Mouse (Mus musculus) stomach, embryonic 14.5 days (tissue): ENCODE measurements at regions not wholly inside any gene's neighbourhood (a gene's known extent, or its start where the extent isn't known, plus 50 kb on each side); places are given as distances from the start of the nearest gene placed in this dataset.

ENCODE experiments used
- ATAC-seq: fragments of 200-750 bp; cut with Nextera tagmentation; 2 replicates; pipeline ENCODE4 v1.8.0; 2017; ENCODE audit warnings: low read depth, moderate TSS enrichment; ENCODE audit not compliant: insufficient number of reproducible peaks, insufficient read depth, low FRiP score
- H3K27ac ChIP-seq: fragments of 300-500 bp; sonication (generic); 2 replicates; pipeline ENCODE4 v1.5.1; 2014; ENCODE audit warnings: mild to moderate bottlenecking, low read length, moderate library complexity, mixed read lengths
- H3K27me3 ChIP-seq: fragments of 300-500 bp; sonication (generic); 2 replicates; pipeline ENCODE4 v1.6.1; 2014; ENCODE audit warnings: low read length, control low read depth, mixed read lengths; ENCODE audit not compliant: control insufficient read depth, insufficient read depth
- H3K36me3 ChIP-seq: fragments of 300-500 bp; sonication (generic); 2 replicates; pipeline ENCODE4 v1.6.1; 2014; ENCODE audit warnings: mild to moderate bottlenecking, control low read depth, low read length, moderate library complexity, mixed read lengths; ENCODE audit not compliant: control insufficient read depth, insufficient read depth
- H3K4me1 ChIP-seq: fragments of 300-500 bp; sonication (generic); 2 replicates; pipeline ENCODE4 v1.6.1; 2014; ENCODE audit warnings: low read length, control low read depth, mixed read lengths; ENCODE audit not compliant: control insufficient read depth, insufficient read depth
- H3K4me2 ChIP-seq: fragments of 300-500 bp; sonication (generic); replicated peaks from 2 replicates; pipeline ENCODE4 v1.6.1; 2014; ENCODE audit warnings: low read depth, low read length, control low read depth
- H3K4me3 ChIP-seq: fragments of 300-500 bp; sonication (generic); 2 replicates; pipeline ENCODE4 v1.5.1; 2014; ENCODE audit warnings: low read depth, low read length, control low read depth
- H3K9ac ChIP-seq: fragments of 300-500 bp; sonication (generic); replicated peaks from 2 replicates; pipeline ENCODE4 v1.6.1; 2014; ENCODE audit warnings: low read depth, mild to moderate bottlenecking, control low read depth, low read length, moderate library complexity, mixed read lengths
- H3K9me3 ChIP-seq: fragments of 300-500 bp; sonication (generic); 2 replicates; pipeline ENCODE4 v1.6.1; 2016; ENCODE audit warnings: low read depth, low read length, control low read depth; ENCODE audit not compliant: control insufficient read depth
- WGBS: fragments of 180-500 bp; shearing (Covaris S2); extraction: QIAGEN DNeasy Blood & Tissue Kit; methylation state at CpG from one replicate; pipeline ENCODE4 v1.1.7; 2014; 5-methylcytosine and 5-hydroxymethylcytosine counted together

DNA sequence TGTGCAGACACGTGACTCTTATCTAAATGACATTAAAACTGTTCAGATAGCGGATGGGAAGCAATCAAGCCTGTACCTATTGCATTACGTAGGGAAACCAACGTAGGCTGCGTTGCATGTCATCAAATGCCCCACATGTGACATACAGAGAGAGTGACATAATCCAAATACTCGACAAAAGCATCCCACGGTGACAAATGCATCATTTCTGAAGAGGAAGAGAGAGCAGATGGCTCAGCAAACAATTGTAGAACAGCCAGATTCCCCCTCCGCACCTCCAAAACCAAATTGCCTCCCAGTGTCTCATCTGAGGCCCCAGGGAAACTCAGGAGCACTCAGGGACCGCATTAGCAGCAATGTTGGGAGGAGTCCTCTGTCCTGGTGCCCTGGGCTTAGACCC, 163.4 kb upstream of the Nr4a3 start:
- Histone ChIP-seq H3K4me1 (no peaks in the 10 kb centered on the region), H3K27me3 (no peaks in the 10 kb centered on the region), H3K4me3 (no peak overlapping the region), H3K9me3 (no peaks in the 10 kb centered on the region), H3K36me3 (no peaks in the 10 kb centered on the region), H3K9ac (no peak overlapping the region), H3K27ac (no peak overlapping the region), H3K4me2 (no peak overlapping the region)
- no peak for ATAC-seq
- 61% methylated on average over 9 of the region's 9 CpGs for WGBS

DNA sequence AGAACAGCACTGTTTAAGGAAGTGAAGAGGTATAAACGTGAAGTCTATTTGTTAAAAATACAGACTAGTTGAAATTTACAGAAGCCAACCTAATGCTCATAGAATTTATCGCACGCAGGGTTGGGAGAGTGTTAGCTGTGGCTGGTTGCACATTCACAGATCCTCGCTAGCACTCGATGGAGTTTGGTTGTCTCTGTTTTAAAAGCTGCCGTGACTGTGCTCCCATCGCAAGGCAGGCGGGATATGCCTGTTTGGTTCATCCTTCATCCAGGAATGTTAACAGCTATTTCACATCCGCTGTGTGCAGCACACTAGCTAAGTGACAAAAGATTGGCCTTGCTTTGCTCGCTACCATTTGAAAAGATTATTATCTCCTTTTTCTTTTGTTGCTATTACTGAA, 162.9 kb upstream of the Nr4a3 start:
- Histone ChIP-seq H3K4me2 (no peak overlapping the region), H3K4me1 (no peaks in the 10 kb centered on the region), H3K4me3 (no peak overlapping the region), H3K9ac (no peak overlapping the region), H3K27ac (no peak overlapping the region), H3K27me3 (no peaks in the 10 kb centered on the region), H3K36me3 (no peaks in the 10 kb centered on the region), H3K9me3 (no peaks in the 10 kb centered on the region)
- 45% methylated on average over 10 of the region's 10 CpGs for WGBS
- no peak for ATAC-seq

DNA sequence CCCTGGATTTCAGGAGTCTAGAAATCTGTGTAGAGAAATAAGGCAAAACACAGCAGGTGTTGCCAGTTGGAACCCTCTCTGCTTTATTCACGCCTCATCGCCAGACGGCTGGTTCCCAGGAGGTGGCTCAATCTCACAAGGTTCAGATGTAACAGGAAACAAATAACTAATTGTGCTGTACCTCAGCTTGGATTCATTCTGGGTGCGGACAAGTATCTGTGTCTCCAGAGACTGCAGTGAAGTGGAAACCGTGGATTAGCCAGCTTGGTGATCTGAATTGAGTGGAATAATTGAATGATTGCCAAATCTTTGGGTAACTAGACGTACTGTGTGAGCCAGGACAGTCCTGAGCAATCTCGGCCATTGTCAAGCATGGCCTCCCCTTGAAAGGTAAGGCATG, 145.4 kb upstream of the Nr4a3 start:
- ATAC-seq, result no peak
- no peak overlapping the region for H3K4me3 ChIP-seq
- H3K9me3 ChIP-seq, result no peaks in the 10 kb centered on the region
- H3K9ac ChIP-seq, result no peak overlapping the region
- H3K4me2 ChIP-seq, result no peak overlapping the region
- WGBS, result 76% methylated on average over 7 of the region's 7 CpGs
- H3K27me3 ChIP-seq, result no peaks in the 10 kb centered on the region
- H3K27ac ChIP-seq, result no peak overlapping the region
- H3K4me1 ChIP-seq, result no peaks in the 10 kb centered on the region
- H3K36me3 ChIP-seq, result no peaks in the 10 kb centered on the region

DNA sequence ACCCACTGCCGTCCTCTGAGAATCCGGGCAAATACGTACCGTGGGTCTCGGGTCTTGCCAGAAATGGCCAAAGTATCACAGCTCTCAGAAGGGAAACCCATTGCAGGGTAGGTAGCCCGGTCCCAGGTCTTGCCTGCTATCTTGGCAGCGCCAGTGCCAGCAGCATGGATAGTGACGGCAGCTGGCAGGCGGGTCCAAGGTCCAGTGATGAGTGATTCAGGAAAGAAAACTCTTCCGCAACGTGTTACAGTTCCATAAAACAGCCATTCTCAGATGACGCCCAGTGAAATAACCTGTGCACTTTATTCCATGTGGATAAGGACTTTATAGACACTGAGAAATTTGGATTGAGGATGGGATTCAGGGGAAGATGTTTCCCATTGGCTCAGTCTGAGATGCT, 142.2 kb upstream of the Nr4a3 start:
- no peaks in the 10 kb centered on the region for H3K27me3 ChIP-seq
- H3K9ac ChIP-seq, result no peak overlapping the region
- H3K36me3 ChIP-seq, result no peaks in the 10 kb centered on the region
- 94% methylated on average over 12 of the region's 12 CpGs for WGBS
- no peak for ATAC-seq
- no peak overlapping the region for H3K4me3 ChIP-seq
- no peaks in the 10 kb centered on the region for H3K4me1 ChIP-seq
- no peak overlapping the region for H3K4me2 ChIP-seq
- no peaks in the 10 kb centered on the region for H3K9me3 ChIP-seq
- H3K27ac ChIP-seq, result no peak overlapping the region

DNA sequence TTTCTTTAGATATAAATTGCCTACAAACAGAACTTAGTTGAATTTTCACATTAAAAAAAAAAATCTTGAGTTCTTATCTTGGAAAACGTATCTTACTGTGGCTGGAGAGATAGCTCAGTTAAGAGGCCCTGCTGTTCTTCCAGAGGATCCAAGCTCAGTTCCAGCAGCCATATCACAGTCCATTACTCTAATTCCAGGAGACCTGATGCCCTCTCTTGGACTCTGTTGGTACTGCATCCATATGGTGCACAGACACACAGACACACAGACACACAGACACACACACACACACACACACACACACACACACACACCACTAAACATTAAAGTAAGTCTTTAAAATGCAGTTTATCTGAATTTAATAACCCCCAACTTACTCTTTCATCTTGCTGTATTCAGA, 132.7 kb upstream of the Nr4a3 start:
- Histone ChIP-seq H3K9ac (no peak overlapping the region), H3K4me1 (no peaks in the 10 kb centered on the region), H3K4me3 (no peak overlapping the region), H3K4me2 (no peak overlapping the region), H3K9me3 (no peaks in the 10 kb centered on the region), H3K36me3 (no peaks in the 10 kb centered on the region), H3K27ac (no peak overlapping the region), H3K27me3 (no peaks in the 10 kb centered on the region)
- ATAC-seq, result no peak
- 77% methylated on average over 1 of the region's 1 CpGs for WGBS

DNA sequence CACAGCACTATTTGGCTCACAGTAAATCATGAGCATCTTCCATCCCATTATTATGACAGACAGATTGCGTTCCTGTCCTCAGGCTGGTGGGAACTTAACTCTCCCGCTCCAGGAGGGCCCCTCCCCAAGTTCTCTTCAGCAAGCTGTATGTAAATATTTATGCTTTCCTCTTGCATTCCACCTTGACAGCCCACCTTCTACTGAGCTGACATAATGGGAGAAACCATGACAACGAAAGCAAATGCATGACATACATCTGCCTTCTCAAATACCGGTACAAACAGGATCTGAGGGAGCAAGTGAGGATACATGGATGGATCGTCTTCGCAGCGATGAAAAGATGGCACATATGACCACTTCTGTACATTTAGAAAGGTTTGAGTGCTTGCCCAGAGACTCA, 125.4 kb upstream of the Nr4a3 start:
- no peaks in the 10 kb centered on the region for H3K4me1 ChIP-seq
- H3K27ac ChIP-seq, result no peak overlapping the region
- WGBS, result 23% methylated on average over 7 of the region's 7 CpGs
- no peak for ATAC-seq
- no peaks in the 10 kb centered on the region for H3K36me3 ChIP-seq
- no peak overlapping the region for H3K9ac ChIP-seq
- no peaks in the 10 kb centered on the region for H3K27me3 ChIP-seq
- H3K4me2 ChIP-seq, result no peak overlapping the region
- no peak overlapping the region for H3K4me3 ChIP-seq
- H3K9me3 ChIP-seq, result no peaks in the 10 kb centered on the region

DNA sequence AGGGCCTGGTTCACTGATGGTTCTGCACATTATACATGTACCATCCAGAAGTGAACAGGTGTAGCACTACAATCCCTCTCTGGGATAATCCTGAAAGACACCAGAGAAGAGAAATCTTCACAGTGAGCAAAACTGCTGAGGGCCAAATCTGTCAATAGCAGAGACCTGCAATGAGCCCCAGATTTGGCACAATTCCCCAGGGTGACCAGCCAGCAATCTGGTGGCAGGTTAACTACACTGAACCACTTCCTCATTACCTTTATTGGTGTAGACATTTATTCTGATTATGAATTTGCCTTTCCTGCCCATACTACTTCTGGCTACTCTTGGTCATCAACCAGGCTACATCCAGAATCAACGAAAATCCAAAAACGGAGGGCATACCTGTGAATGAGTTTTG, 113.5 kb upstream of the Nr4a3 start:
- H3K4me2 ChIP-seq, result no peak overlapping the region
- H3K9ac ChIP-seq, result no peak overlapping the region
- no peak for ATAC-seq
- H3K9me3 ChIP-seq, result no peaks in the 10 kb centered on the region
- no peaks in the 10 kb centered on the region for H3K36me3 ChIP-seq
- no peak overlapping the region for H3K27ac ChIP-seq
- no peaks in the 10 kb centered on the region for H3K27me3 ChIP-seq
- 78% methylated on average over 2 of the region's 2 CpGs for WGBS
- H3K4me1 ChIP-seq, result no peaks in the 10 kb centered on the region
- H3K4me3 ChIP-seq, result no peak overlapping the region

DNA sequence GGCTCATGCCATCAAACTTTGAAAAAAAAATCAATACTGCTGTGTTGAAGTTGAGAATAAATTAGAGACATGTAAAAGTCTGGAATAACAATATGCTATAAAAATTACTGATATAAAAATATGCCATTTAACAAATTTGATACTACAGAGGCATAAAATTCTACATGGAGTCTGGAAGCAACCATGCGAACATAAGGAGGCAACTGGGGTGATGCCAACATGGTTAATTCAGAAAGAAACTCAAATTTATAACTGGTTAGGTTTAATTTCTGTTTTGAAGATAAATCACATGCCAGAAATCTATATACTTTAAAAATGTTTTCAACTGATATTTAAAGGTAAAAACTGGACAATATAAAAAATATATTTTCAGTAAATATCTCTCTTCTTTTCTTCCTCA, 111.4 kb upstream of the Nr4a3 start:
- H3K9ac ChIP-seq, result no peak overlapping the region
- H3K4me1 ChIP-seq, result no peaks in the 10 kb centered on the region
- ATAC-seq, result no peak
- WGBS, result 88% methylated on average over 1 of the region's 1 CpGs
- no peak overlapping the region for H3K4me2 ChIP-seq
- H3K36me3 ChIP-seq, result no peaks in the 10 kb centered on the region
- H3K4me3 ChIP-seq, result no peak overlapping the region
- no peaks in the 10 kb centered on the region for H3K9me3 ChIP-seq
- no peak overlapping the region for H3K27ac ChIP-seq
- H3K27me3 ChIP-seq, result no peaks in the 10 kb centered on the region

DNA sequence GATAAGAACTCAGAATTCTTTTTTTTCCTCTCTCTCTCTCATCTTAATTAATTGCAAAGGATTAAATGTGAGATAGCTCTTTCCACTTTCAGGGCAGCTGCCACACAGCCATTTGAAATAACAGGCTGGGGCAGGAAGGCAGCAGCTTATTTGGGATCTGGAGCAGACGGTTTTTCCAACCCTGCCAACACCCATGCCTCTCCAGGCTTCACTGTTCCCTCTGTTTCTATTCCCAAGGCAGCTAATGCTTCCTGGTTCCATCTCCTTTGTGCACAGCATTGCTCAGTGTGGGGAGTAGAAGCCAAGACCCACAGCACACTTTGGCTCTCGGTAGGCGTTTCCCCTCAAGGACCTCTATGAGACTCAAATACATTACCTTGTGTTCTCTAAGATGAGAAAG, 109.4 kb upstream of the Nr4a3 start:
- Histone ChIP-seq H3K9ac (no peak overlapping the region), H3K36me3 (no peaks in the 10 kb centered on the region), H3K4me3 (no peak overlapping the region), H3K27ac (no peak overlapping the region), H3K9me3 (no peaks in the 10 kb centered on the region), H3K4me2 (no peak overlapping the region), H3K27me3 (no peaks in the 10 kb centered on the region), H3K4me1 (no peaks in the 10 kb centered on the region)
- WGBS, result 89% methylated on average over 3 of the region's 3 CpGs
- ATAC-seq, result no peak
